Mouse (Mus musculus) heart, embryonic 13.5 days (tissue): ENCODE results near the gene Tha1. TPM values are rescaled to one million over a fixed set of nuclear protein-coding genes. Genes with fewer than 3 reads are reported as not detected.

ENCODE experiments used
- ATAC-seq: fragments of 200-750 bp; cut with Nextera tagmentation; 2 replicates; pipeline ENCODE4 v1.8.0; 2017; ENCODE audit warnings: moderate TSS enrichment; ENCODE audit not compliant: insufficient number of reproducible peaks, low FRiP score, low TSS enrichment; ENCODE audit errors: extremely low read depth
- H3K27ac ChIP-seq: fragments of 300-500 bp; sonication (generic); replicated peaks from 2 replicates; pipeline ENCODE4 v1.5.1; 2015; ENCODE audit warnings: moderate library complexity, mild to moderate bottlenecking, inconsistent platforms
- H3K27me3 ChIP-seq: fragments of 300-500 bp; sonication (generic); replicated peaks from 2 replicates; pipeline ENCODE4 v1.6.1; 2015; ENCODE audit warnings: mild to moderate bottlenecking, inconsistent platforms
- H3K36me3 ChIP-seq: fragments of 300-500 bp; sonication (generic); 2 replicates; pipeline ENCODE4 v1.6.1; 2015; ENCODE audit warnings: mild to moderate bottlenecking, inconsistent platforms
- H3K4me1 ChIP-seq: fragments of 300-500 bp; sonication (generic); 2 replicates; pipeline ENCODE4 v1.6.1; 2015; ENCODE audit warnings: inconsistent platforms
- H3K4me2 ChIP-seq: fragments of 300-500 bp; sonication (generic); 2 replicates; pipeline ENCODE4 v1.6.1; 2015; ENCODE audit warnings: inconsistent platforms, mild to moderate bottlenecking, moderate library complexity
- H3K4me3 ChIP-seq: fragments of 300-500 bp; sonication (generic); 2 replicates; pipeline ENCODE4 v1.5.1; 2015; ENCODE audit warnings: moderate library complexity, mild to moderate bottlenecking, inconsistent platforms
- H3K9ac ChIP-seq: fragments of 300-500 bp; sonication (generic); 2 replicates; pipeline ENCODE4 v1.6.1; 2015; ENCODE audit warnings: inconsistent platforms, mild to moderate bottlenecking, moderate library complexity
- H3K9me3 ChIP-seq: fragments of 300-500 bp; sonication (generic); 2 replicates; pipeline ENCODE4 v1.6.1; 2016; ENCODE audit warnings: inconsistent platforms
- WGBS: fragments of 180-500 bp; shearing (Covaris S2); methylation state at CpG from one replicate; pipeline ENCODE4 v1.1.7; 2015; ENCODE audit warnings: mixed read lengths; 5-methylcytosine and 5-hydroxymethylcytosine counted together
- polyA plus RNA-seq: library from polyadenylated mRNA; unstranded; fragments of >200 nt; fragmentation: Nextera tagmentation; extraction: Ambion mirVana; gene quantifications from 2 replicates; pipeline ENCODE4 v1.2.1, GENCODE M21; 2015

Gene Tha1
- polyA plus RNA-seq, 1 experiment from 2014 or later = 4.6 TPM

DNA sequence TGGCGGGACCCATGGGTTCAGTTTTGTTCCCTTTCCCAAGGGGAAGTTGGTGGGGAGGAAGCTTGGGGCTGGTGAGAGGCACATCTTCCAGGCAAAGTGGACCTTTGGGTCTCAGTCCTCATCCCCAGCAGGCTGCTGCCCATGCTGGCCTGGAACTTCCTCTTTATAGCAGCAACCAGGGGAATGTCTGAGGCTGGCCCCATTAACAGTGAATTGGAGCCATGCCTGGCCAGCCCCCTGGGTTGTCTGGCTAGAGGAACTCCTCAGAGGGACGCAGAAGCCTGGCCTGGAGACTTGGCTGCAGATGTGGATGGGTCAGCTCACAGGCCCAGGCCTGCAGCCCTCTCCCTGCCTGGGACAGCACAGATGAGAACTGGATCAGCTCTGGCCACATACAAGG is 8.5 kb downstream of the Tha1 start:
- Histone ChIP-seq H3K27me3 (peaks cover 57% of the 10 kb centered on the region), H3K9ac (no peak overlapping the region), H3K9me3 (no peaks in the 10 kb centered on the region), H3K4me1 (peaks cover 11% of the 10 kb centered on the region), H3K36me3 (no peaks in the 10 kb centered on the region), H3K27ac (no peak overlapping the region), H3K4me2 (no peak overlapping the region), H3K4me3 (no peak overlapping the region)
- no peak for ATAC-seq
- WGBS = 64% methylated on average over 2 of the region's 2 CpGs

- Histone ChIP-seq H3K4me2 (no peak overlapping the region), H3K36me3 (0 out of 2 replicates have a peak, but pooled peaks cover 4% of the 10 kb centered on the region), H3K4me1 (peaks cover 11% of the 10 kb centered on the region), H3K27ac (no peak overlapping the region), H3K9ac (no peak overlapping the region), H3K4me3 (no peak overlapping the region), H3K9me3 (no peaks in the 10 kb centered on the region), H3K27me3 (peaks cover 72% of the 10 kb centered on the region)
- 39% methylated on average over 11 of the region's 11 CpGs for WGBS
- no peak for ATAC-seq
These were observed 10.0 kb downstream of the Tha1 start for GRCm38 (mm10) chr11:117863174-117863856.

- peak within 1 kb of the TSS; percentile 51 for H3K4me2 ChIP-seq
- peaks cover 28% of the 10 kb centered on the region for H3K36me3 ChIP-seq
- peak within 1 kb of the TSS; percentile 45 for H3K9ac ChIP-seq
- peaks cover 73% of the 10 kb centered on the region for H3K27me3 ChIP-seq
- ATAC-seq = no peak
- WGBS = 3% methylated on average over 23 of the region's 23 CpGs
- H3K4me3 ChIP-seq = peak within 1 kb of the TSS; percentile 8
- H3K9me3 ChIP-seq = no peaks in the 10 kb centered on the region
- H3K27ac ChIP-seq = no peak within 1 kb of the TSS
- H3K4me1 ChIP-seq = peaks cover 11% of the 10 kb centered on the region
These were observed 12.7 kb downstream of the Tha1 start, which contains the start of gene Tmem235 for GRCm38 (mm10) chr11:117860601-117861000. Gene Tmem235, plus strand, starts transcription at chr11:117860752.

GRCm38 (mm10) chr11:117858392-117858791 is 14.9 kb downstream of the Tha1 start:
- H3K4me1 ChIP-seq = peaks cover 11% of the 10 kb centered on the region
- 60% methylated on average over 3 of the region's 3 CpGs for WGBS
- no peak for ATAC-seq
- H3K4me3 ChIP-seq = no peak overlapping the region
- H3K4me2 ChIP-seq = no peak overlapping the region
- peaks cover 53% of the 10 kb centered on the region for H3K27me3 ChIP-seq
- H3K36me3 ChIP-seq = peaks cover 50% of the 10 kb centered on the region
- no peak overlapping the region for H3K27ac ChIP-seq
- H3K9me3 ChIP-seq = no peaks in the 10 kb centered on the region
- no peak overlapping the region for H3K9ac ChIP-seq

DNA sequence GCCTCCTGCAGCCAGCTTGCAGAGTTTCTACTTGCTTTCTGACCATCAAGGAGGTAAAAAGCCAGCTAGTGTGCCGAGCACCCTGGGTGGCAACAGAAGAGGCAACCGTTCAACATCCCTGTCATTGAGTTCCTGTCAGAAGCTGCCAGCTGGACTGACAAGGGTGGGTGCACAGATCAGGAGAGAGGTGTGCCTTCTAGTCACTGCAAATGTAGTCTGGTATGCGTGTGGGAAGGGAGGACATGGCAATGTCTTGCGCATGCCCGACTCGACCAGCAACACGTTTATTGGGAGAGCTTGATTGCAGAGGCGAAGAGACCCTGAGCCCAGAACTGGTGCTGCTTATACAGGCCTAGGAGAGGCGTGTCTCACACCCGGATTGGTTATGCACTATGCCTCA is 15.8 kb downstream of the Tha1 start:
- no peak overlapping the region for H3K9ac ChIP-seq
- no peak overlapping the region for H3K4me3 ChIP-seq
- peaks cover 59% of the 10 kb centered on the region for H3K36me3 ChIP-seq
- H3K4me2 ChIP-seq = no peak overlapping the region
- H3K27me3 ChIP-seq = peaks cover 43% of the 10 kb centered on the region
- no peaks in the 10 kb centered on the region for H3K9me3 ChIP-seq
- peaks cover 11% of the 10 kb centered on the region for H3K4me1 ChIP-seq
- no peak overlapping the region for H3K27ac ChIP-seq
- ATAC-seq = no peak
- WGBS = 92% methylated on average over 10 of the region's 10 CpGs

DNA sequence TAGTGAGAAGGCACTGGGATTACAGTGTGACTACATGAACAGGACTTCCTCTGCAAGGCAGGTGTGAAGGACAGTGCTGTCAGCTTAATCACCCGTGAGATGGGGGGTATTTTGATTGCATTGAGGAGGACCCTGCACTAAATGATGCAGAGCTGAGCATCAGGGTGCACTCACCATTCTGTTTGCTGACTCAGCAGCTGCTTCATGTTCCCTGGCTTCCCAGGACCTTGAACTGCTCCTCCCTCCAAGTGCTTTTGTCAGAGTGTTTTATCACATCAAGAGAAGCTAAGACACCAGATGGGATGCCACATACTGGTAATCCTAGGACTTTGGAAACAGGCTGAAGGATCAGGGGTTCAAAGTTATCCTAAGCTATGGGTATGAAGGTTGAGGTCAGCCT is 17.3 kb downstream of the Tha1 start:
- H3K36me3 ChIP-seq = peaks cover 73% of the 10 kb centered on the region
- H3K9me3 ChIP-seq = no peaks in the 10 kb centered on the region
- no peak overlapping the region for H3K4me2 ChIP-seq
- peaks cover 13% of the 10 kb centered on the region for H3K4me1 ChIP-seq
- no peak overlapping the region for H3K9ac ChIP-seq
- peaks cover 29% of the 10 kb centered on the region for H3K27me3 ChIP-seq
- ATAC-seq = no peak
- WGBS = 73% methylated on average over 1 of the region's 1 CpGs
- no peak overlapping the region for H3K4me3 ChIP-seq
- no peak overlapping the region for H3K27ac ChIP-seq

DNA sequence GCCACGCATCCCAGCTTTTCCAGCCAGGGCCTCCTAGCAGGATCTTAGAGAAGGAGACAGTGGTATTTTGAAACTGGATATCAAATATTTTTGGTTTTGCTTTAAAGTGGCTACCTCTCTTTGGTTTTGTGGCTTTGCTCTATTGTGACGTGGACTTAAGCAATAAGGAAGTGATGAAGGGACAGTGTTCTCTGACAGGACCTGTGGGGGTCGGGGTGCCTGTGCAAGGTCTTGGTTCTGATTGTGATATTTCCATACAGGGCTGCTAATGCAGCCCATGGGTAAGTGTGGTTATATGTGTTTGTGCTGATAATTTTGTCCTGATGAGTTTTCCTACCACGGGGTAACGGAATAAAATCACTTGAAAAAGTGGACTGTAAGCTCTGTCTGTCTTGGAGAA is 17.9 kb downstream of the Tha1 start:
- no peak overlapping the region for H3K4me2 ChIP-seq
- H3K27me3 ChIP-seq = peaks cover 22% of the 10 kb centered on the region
- H3K36me3 ChIP-seq = peaks cover 77% of the 10 kb centered on the region
- H3K9me3 ChIP-seq = no peaks in the 10 kb centered on the region
- ATAC-seq = no peak
- no peak overlapping the region for H3K27ac ChIP-seq
- peaks cover 13% of the 10 kb centered on the region for H3K4me1 ChIP-seq
- no peak overlapping the region for H3K9ac ChIP-seq
- WGBS = 95% methylated on average over 5 of the region's 5 CpGs
- H3K4me3 ChIP-seq = no peak overlapping the region

GRCm38 (mm10) chr11:117854241-117854640 is 19.0 kb downstream of the Tha1 start:
- Histone ChIP-seq H3K27me3 (peaks cover 11% of the 10 kb centered on the region), H3K4me2 (no peak overlapping the region), H3K4me3 (no peak overlapping the region), H3K4me1 (peaks cover 19% of the 10 kb centered on the region), H3K9ac (no peak overlapping the region), H3K9me3 (no peaks in the 10 kb centered on the region), H3K27ac (no peak overlapping the region), H3K36me3 (peaks cover 79% of the 10 kb centered on the region)
- WGBS = 85% methylated on average over 9 of the region's 9 CpGs
- no peak for ATAC-seq

- WGBS = 85% methylated on average over 3 of the region's 3 CpGs
- no peak for ATAC-seq
These were observed 20.4 kb downstream of the Tha1 start for GRCm38 (mm10) chr11:117852875-117853274.

DNA sequence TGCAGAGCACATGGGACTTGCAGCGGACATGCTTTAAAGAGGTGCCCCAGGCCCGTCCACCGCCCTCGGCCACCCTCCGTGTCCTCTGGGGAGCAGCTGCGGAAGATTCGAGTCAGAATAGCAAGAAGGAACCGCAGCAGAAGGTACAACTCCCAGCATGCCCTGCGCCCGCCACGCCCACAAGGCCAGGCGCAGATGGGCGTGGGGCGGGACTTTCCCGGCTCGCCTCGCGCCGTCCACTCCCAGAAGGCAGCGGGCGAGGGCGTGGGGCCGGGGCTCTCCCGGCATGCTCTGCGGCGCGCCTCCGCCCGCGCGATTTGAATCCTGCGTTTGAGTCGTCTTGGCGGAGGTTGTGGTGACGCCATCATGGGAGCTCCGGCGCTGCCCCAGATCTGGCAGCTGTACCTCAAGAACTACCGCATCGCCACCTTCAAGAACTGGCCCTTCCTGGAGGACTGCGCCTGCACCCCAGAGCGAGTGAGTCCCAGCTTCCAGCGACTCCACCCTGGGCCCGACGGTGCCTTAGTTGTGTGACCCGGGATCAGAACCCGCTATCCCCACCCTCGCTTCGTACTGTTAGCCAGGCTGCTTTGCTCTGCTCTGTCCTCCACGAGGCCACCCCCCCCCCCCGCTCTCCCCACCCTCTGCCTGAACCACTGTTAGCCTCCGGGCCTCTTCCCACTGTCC is 24.2 kb downstream of the Tha1 start, which contains the start of gene Birc5:
Birc5 (plus strand) TSS at position 267 of the 687 bp plus-strand sequence.
- peak within 1 kb of the TSS; percentile 87 for H3K4me2 ChIP-seq
- peak; percentile 92 for ATAC-seq
- peaks cover 37% of the 10 kb centered on the region for H3K36me3 ChIP-seq
- peak within 1 kb of the TSS; percentile 96 for H3K27ac ChIP-seq
- peak within 1 kb of the TSS; percentile 90 for H3K9ac ChIP-seq
- no peaks in the 10 kb centered on the region for H3K9me3 ChIP-seq
- under 1% methylated on average over 50 of the region's 51 CpGs for WGBS
- H3K4me1 ChIP-seq = peaks cover 32% of the 10 kb centered on the region
- peak within 1 kb of the TSS; percentile 68 for H3K4me3 ChIP-seq
- no peaks in the 10 kb centered on the region for H3K27me3 ChIP-seq

More at GRCm38 (mm10) chr11:117852875-117853274, 20.4 kb downstream of the Tha1 start:
- Histone ChIP-seq H3K9ac (no peak overlapping the region), H3K4me3 (no peak overlapping the region), H3K9me3 (no peaks in the 10 kb centered on the region), H3K27me3 (no peaks in the 10 kb centered on the region), H3K4me1 (peaks cover 25% of the 10 kb centered on the region), H3K36me3 (peaks cover 73% of the 10 kb centered on the region), H3K27ac (no peak overlapping the region), H3K4me2 (no peak overlapping the region)

DNA sequence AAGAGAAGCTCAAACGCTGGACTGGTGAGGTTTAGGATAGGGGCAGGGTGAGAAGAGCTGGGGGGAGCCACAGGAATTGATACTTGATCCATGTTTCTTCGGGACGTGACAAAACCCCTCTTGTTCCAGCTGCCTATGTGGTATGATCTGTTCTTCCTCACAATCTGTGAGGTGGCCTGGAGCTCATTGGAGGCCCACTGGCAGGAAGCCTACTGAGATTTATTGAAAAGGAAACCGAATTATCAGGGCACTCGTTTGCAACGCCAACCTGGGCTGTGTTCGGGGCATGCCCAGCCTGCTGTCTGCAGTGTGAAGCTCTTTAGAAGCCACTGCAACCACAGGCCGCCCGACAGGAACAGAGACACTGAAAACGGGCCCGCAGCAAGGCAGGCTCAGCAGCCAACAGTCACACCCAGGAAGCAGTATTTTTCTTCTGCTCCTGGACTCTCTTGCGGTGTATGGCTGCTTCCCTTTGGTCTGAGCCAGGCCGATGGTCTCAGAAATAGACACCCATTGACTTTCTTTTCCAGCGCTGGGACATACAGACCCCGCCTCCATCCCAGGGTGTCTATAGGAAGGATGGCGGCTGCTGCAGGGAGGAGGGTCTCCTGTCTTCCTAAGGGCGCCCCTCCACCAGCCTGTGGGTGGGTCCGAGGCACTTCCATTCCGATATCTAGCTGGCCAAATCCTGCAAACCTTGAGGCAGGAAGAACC is 24.9 kb downstream of the Tha1 start:
- Histone ChIP-seq H3K4me3 (peak overlapping the region; percentile 68), H3K4me1 (peaks cover 32% of the 10 kb centered on the region), H3K27ac (peak overlapping the region; percentile 96), H3K9me3 (no peaks in the 10 kb centered on the region), H3K36me3 (peaks cover 30% of the 10 kb centered on the region), H3K4me2 (peak overlapping the region; percentile 87), H3K9ac (peak overlapping the region; percentile 90), H3K27me3 (no peaks in the 10 kb centered on the region)
- peak; percentile 43; the same call in 1 of the 2 replicates for ATAC-seq
- WGBS = 7% methylated on average over 19 of the region's 19 CpGs
